Mouse (Mus musculus) left cerebral cortex, postnatal 25 days (tissue): Measurements from ENCODE around the gene Krtcap2. TPM values are rescaled to one million over a fixed set of nuclear protein-coding genes. Genes with fewer than 3 reads are reported as not detected.
"Not testable (repeated sequence)": the region's sequence is repeated elsewhere in the genome, so short reads cannot be mapped to it uniquely, and the experiment has no call there.

Source experiments
- DNase-seq, 2 experiments: peaks; one replicate each; pipeline ENCODE4 v3.0.0; 2022; ENCODE audit warnings: low spot score in 2 of 2, mixed read lengths in 1 of 2
- intact Hi-C: fragments of 180-260 bp; cut with DNase I; formaldehyde crosslinking; loops from one replicate; pipeline ENCODE4 v1.15.1; 2025
- total RNA-seq, 2 experiments: library from RNA; stranded (reverse); gene quantifications; 2 replicates each; pipeline ENCODE4 v1.2.3; 2021

Gene Krtcap2
- total RNA-seq, result 10 to 100 TPM; 69.2 to 69.4 TPM

- peak; percentile 72 to 85 for DNase-seq
- intact Hi-C loops, result loop anchor here (2.0 kb wide), 1 partner anchor 17 kb away; the partner anchor contains the start of gene Muc1
Observed at GRCm38 (mm10) chr3:89245688-89246171, at the start of gene Krtcap2. Gene Krtcap2 (plus strand): TSS chr3:89245966.

GRCm38 (mm10) chr3:89195979-89196877 is 49.5 kb upstream of the Krtcap2 start:
- DNase-seq, result peak; percentile 84 to 93
- intact Hi-C loops, result no loop called here

- DNase-seq, result no peak
- intact Hi-C loops, result no loop called here
Observed at GRCm38 (mm10) chr3:89199839-89200238, 45.9 kb upstream of the Krtcap2 start.

GRCm38 (mm10) chr3:89202253-89203141 is 43.3 kb upstream of the Krtcap2 start, which contains the start of gene Gba:
Gene Gba (plus strand): TSS chr3:89202928.
- intact Hi-C loops, result no loop called here
- peak; percentile 88 to 92 for DNase-seq

GRCm38 (mm10) chr3:89203142-89203514 is 42.6 kb upstream of the Krtcap2 start:
- intact Hi-C loops, result no loop called here
- DNase-seq, result no peak

- no peak for DNase-seq
- intact Hi-C loops, result no loop called here
Observed at GRCm38 (mm10) chr3:89206079-89206478, 39.7 kb upstream of the Krtcap2 start.

- no peak for DNase-seq
- intact Hi-C loops, result no loop called here
Observed at GRCm38 (mm10) chr3:89206695-89207094, 39.1 kb upstream of the Krtcap2 start.

- intact Hi-C loops, result no loop called here
- no peak for DNase-seq
Observed at GRCm38 (mm10) chr3:89208075-89208657, 37.6 kb upstream of the Krtcap2 start.

GRCm38 (mm10) chr3:89208736-89209135 is 37.0 kb upstream of the Krtcap2 start:
- DNase-seq, result no peak
- intact Hi-C loops, result no loop called here

GRCm38 (mm10) chr3:89209731-89210130 is 36.0 kb upstream of the Krtcap2 start:
- intact Hi-C loops, result loop anchor here (10.0 kb wide), 1 partner anchor 265 kb away; no protein-coding TSS in a partner anchor
- DNase-seq, result no peak

GRCm38 (mm10) chr3:89210162-89210561 is 35.6 kb upstream of the Krtcap2 start:
- DNase-seq, result no peak
- intact Hi-C loops, result loop anchor here (10.0 kb wide), 1 partner anchor 265 kb away; no protein-coding TSS in a partner anchor

- intact Hi-C loops, result loop anchor here (10.0 kb wide), 1 partner anchor 266 kb away; no protein-coding TSS in a partner anchor
- DNase-seq, result no peak
Observed at GRCm38 (mm10) chr3:89210731-89211130, 35.0 kb upstream of the Krtcap2 start.

GRCm38 (mm10) chr3:89213803-89214530 is 31.8 kb upstream of the Krtcap2 start:
- intact Hi-C loops, result loop anchor here (10.0 kb wide), 1 partner anchor 269 kb away; no protein-coding TSS in a partner anchor
- DNase-seq, result peak; percentile 93 to 94

GRCm38 (mm10) chr3:89214681-89215411 is 30.9 kb upstream of the Krtcap2 start, which contains the start of gene Thbs3:
Gene Thbs3 (plus strand): TSS chr3:89215180.
- no peak for DNase-seq
- intact Hi-C loops, result loop anchor here (5.0 to 10.0 kb wide), 2 partner anchors 123 to 270 kb away; partner anchors contain the start of gene Rusc1

- intact Hi-C loops, result loop anchor here (5.0 to 10.0 kb wide), 2 partner anchors 124 to 271 kb away; partner anchors contain the start of gene Rusc1
- peak; percentile 87 to 91 for DNase-seq
Observed at GRCm38 (mm10) chr3:89215853-89216252, 29.9 kb upstream of the Krtcap2 start.

- intact Hi-C loops, result loop anchor here (5.0 to 10.0 kb wide), 2 partner anchors 124 to 272 kb away; partner anchors contain the start of gene Rusc1
- not testable (repeated sequence) for DNase-seq
Observed at GRCm38 (mm10) chr3:89216407-89216806, 29.4 kb upstream of the Krtcap2 start.

- DNase-seq, result no peak
- intact Hi-C loops, result loop anchor here (5.0 to 10.0 kb wide), 2 partner anchors 126 to 273 kb away; partner anchors contain the start of gene Rusc1
Observed at GRCm38 (mm10) chr3:89218271-89218670, 27.5 kb upstream of the Krtcap2 start.
